Mouse (Mus musculus): Measurements from ENCODE around the gene Gm20390.
A peak's percentile ranks its signal among the peaks of the same experiment; 100 is the strongest.

Gene Gm20390

DNA sequence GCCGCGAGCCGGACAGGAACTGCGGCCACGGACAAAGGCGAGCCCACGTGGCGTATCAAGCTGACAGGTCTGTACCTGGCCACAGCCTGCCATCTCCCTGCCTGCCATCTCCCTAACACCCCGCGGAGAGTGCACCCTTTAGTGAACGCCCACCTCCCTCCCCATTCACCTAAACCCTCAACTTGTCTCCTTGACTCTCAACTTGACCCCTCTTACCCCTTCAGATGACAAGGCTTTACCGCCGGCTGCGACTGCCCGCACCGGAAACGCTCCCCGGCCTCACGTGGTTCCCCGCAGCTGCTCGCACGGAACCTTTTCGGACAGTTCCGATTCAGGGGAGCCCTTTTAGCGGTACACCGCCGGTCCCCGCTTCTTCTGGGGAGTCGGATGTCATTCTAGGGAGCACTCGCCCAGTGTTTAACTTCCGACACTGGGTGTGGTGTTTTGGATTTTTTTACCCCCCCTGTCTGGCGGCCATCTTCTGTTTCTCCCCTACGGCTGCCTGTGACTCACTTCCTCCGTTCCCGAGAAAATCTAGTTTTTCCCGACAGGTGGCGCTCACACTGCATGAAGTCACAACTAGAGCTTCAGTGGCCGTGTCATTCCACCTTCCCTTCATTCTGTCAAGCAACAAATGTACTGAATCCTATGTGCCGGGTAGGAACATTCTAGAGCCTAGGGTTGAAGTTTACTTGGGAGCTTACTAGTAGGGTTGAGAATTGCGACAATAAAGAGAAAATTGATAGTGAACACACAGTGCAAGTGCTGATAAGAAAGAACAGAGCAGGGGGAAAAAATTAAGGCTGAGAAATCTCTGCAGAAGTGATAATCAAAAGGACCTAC is at the start of gene Gm20390, which contains the start of gene Nme1:
Gene Gm20390, minus strand, starts transcription at position 289 of the 843 bp plus-strand sequence.
Gene Nme1, minus strand, starts transcription at position 517 of the 843 bp plus-strand sequence.
- DNase-seq = peak; percentile 97 to 99

DNA sequence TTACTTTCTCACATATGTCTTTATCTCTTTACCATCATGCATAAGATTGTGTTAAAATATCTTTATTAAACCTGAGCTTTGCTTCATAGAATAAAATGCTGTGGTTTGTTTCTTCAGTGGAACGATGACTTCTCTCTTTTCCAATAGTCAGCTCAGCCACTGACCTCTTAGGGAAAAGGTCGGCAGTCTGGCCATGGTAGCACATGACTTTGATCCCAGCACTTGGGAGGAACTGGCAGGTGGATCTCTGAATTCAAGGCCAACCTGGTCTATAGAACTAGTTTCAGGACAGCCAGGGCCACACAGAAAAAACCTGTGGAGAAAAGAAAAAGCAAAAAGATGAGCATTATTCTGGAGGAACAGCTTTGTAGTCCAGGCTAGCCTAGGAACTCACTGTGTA is 35.3 kb upstream of the Gm20390 start:
- DNase-seq = no peak

DNA sequence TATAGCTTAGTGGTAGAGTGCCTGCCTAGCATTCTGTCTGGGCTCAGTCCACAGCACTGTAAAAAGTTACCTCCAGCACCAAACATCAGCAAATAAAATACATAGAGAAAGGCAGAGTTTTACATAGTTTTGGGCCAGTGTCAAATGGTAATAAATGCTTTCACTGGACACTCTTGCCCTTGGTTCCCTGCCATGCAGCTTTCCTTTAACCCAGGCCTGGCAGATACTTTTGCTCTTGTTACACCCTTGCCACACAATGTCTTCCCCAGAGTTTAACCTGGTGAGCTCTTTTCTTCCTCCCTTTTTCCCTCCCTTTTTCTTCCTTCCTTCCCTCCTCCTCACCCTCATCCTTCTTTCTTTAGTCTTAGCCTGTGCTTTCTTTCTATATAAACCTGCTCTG is 31.2 kb upstream of the Gm20390 start:
- DNase-seq = no peak

DNA sequence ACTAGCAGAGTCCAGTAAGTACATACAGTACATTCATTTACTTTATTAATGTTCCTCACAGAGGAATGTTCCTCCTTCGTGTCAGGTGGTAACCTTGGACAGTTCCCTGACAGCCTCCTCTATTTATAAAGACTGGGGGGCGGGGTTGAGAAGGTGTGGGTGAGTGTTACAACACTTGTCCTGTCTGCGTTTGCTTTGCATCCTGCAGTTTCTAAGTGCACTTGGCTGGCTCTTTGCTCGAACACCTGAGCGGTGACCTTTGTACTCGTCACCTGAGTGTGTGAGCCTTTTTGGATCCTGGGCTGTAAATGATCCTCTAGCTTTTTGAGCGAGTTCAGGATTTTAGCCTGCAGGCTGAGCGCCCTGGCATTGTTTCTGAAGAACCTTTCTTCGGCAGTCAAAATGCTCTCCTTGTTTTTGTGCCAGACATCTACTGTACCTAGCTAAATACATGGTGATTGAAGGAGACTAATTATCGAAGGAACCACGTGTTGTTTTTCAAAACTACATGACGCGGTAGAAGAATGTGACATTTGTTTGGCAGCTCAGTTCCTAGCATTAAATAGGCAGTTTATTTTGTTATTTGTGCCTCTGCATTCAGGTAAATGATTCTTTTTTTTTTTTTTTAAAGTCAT is 29.2 kb upstream of the Gm20390 start:
- DNase-seq = peak; percentile 4 to 11

DNA sequence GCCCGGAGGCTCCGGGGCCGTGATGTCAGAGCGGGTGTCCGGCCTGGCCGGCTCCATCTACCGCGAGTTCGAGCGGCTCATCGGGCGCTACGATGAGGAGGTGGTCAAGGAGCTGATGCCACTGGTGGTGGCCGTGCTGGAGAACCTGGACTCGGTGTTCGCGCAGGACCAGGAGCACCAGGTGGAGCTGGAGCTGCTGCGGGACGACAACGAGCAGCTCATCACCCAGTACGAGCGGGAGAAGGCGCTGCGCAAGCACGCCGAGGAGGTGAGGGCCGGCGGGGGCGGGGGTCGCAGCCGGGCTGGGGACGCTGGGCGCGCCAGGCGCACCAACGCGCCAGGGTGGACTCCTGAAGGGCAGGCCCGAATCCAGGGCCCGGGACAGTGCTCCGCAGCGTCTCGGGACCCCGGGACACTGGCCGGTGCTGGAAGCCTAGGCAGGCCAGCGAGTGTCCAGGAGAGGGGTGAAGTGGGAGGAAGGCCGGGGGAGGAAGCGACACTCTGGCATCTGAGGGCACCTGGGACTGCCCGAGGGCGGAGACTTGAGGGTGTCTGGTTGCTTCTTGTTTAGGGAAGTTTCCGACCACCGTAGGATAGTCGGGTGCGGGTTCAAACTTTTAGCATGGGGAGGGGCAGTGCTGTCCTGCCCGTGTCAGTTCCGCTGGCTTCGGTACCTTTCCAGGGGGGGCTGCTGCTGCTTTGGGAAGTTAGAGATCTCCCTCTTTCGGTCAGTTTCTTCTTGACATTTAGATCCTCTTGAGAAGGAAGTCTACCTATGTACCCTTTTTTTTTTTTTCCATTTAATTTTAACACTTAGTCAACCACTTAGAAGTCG is 28.4 kb upstream of the Gm20390 start:
- peak in 1 of 2 experiments; percentile 55 for DNase-seq

DNA sequence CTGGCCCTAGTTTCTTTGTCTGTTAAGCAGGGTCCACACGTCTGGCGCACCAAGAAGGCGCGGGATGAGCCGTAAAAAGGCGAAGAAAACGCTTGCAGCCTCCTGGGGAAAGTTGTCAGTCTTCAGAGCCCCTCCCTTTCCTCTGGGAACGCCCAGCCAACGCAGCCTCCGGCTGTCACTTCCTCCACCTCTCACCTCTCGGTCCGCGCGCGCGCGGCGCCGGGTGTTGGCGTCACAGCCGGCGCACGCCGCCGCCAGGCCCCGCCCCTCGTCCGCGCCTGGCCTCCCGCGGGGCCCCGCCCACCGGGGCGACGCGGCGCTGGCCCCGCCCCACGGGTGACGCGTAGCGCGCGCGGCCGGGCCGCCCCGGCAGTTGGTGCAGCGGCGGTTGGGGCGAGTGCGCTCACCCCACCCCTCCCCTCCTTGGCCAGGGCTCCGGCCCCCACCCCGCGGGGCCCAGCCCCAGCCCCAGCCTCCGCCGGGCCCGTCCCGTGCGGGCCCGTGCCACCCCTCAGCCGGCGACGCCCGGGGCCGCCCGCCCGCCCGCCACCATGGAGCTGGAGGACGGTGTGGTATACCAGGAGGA is 27.7 kb upstream of the Gm20390 start, which contains the start of gene Spag9:
Gene Spag9, plus strand, starts transcription at position 372 of the 586 bp plus-strand sequence.
- DNase-seq = peak; percentile 89 to 94

DNA sequence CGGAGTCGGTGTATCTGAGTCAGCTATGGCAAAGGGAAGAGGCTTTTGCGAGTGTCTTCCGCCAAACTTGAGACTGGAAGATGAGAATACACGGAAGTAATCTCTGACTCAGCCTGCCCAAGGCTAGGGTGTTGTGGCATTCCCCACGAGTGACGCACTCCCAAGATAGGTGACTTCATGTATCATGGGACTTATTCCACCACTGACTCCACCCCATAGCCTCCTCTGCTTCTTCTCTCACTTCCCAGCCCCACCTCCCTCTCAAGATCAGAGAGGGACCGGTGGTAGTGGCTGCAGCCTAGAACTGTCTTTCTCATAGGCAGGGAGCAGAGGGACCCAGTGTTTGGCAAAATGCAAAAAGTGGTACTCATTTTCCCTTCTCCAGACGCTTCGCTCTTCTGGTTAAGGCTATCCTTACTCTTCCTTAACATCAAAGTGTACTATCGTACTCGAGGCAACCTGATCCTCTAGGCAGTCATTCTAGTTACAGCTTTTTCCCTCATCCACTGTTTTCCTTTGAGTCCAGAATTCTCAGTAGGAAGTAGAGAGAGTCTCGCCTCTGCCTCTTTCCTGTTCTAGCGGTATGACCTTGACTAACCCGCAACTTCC is 27.1 kb upstream of the Gm20390 start:
- DNase-seq = peak; percentile 67 to 72

DNA sequence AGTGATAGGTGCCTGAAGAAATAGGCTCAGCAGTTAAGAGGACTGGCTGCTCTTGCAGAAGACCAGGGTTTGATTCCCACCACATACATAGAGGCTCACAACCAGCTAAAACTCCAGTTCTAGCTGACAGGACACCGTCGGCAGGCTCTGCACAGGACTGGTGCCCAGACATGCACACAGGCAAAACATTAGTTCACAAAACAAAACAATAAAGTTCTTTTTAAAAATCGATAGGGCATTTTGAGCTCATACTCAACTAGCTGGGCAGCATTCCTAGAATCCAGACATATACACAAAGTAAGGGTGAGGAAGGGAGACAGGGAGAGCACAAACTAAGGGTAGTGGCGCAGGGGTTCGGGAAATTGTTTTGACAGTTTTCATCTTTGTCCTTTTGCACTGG is 26.4 kb upstream of the Gm20390 start:
- DNase-seq = peak in 1 of 2 experiments; percentile 10

DNA sequence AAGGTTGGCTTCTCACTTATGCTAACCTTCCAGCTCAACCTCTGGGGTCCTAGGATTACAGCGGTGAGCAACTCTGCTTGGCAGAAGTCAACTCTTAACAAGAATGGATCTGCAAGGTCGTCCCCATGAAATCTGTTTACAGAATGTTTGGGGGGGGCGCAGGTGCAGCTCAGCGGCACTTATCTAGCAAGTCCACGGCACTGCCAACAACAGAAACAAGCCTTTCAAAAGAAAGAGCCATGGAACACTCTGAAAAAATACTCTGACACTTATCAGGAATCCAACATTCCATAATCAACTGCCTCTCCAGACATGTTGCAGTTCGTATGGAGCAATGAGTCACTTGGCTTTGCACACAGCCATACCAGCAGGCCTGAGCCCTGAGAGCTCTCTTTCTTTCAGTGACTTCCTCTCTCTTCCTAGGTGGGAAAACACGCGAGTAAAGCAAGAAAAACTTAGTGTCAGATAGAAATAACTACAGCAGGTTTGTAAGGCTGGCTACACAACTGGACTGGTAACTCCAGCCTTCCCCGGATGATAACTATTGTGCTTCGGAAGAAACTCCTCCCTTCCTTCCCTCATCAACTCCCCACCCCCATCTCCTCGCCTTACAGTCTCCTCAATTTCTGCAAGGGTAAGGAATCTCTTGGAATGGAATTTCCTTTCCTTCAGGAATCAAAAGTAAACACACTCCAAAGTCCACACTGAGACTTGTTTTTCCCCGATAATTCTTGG is 20.4 kb upstream of the Gm20390 start:
- DNase-seq = no peak

DNA sequence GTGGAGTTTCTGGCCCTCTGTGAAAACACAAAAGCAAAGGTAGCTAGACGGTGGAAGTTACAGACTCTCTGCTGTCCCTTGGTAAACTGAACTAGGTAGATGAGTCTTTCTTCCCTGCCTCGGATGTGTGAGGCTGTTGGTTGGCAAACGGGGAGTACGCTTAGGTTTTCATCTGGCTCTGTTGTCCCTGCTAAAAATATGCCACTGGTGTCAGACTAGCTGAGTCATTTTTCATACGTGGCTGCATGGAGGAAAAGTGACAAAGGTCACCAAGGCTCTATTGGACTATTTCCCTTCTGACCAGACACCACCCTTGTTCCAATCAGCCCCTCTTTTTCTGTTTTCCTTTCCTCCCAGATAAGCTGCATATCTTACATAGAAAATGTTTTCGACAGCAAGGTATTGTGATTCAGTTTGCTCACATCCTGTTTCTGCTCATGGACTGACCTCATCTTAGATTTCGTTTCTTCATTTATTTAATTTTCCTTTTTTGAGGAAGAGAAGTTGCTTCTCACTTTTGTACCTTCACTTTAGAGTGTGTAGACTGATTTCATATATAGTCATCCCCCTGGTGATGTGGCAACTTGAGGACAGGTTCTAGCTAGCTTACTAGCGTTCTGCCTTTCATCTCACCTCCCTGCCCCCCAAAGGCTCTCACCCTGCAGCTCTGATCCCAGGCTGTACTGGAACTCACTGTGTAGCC is 19.7 kb upstream of the Gm20390 start:
- no peak for DNase-seq

DNA sequence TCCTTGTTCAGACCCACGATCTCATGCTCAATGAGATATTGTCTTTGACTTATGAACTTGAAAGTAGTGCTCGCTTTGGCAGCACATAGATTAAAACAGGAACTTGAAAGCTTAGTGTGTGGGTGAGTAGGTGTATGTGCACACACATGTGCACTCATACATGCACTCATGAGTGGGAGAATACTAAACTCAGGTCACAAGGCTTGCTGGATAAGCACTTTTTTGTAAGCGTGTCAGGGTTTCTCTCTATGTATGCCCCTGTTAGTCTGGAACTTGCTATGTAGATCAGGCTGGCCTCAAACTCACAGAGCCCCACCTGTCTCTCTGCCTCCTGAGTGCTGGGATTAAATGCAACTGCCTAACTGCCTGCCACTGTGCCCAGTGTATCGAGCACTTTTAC is 18.9 kb upstream of the Gm20390 start:
- DNase-seq = no peak

DNA sequence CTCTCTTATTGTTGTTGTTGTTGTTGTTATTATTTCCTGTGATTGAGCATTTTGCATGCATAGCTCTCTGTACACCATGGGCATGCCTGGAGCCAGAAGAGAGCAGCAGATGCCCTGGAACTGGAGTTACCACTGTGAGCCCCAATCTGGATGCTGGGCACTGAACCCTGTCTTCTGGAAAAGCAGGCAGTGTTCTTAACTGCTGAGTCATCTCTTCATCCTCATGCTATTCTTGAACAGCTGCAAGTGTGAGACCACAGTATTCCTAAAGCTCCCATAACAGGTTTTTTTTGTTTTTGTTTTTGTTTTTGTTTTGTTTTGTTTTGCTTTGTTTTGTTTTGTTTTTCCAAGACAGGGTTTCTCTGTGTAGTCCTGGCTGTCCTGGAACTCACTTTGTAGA is 18.2 kb upstream of the Gm20390 start:
- no peak for DNase-seq

DNA sequence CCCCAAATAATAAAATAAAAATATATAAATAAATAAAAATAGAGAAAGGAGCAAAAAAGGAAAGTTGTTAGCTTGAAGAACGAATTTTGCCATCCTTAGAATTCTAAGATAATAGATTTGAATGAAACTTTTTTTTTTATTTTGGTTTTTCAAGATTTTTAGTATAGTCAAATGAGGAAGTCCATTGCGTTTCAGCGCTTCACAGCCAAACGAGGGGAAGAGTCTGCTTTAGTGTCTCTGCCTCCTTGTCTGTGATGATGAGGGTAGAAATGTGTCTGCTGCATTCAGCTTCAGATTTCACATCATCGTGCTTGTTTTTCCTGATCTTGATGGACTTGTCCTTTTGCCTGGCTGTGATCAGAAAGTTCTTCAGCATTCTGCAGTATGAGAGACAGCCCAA is 17.2 kb upstream of the Gm20390 start:
- no peak for DNase-seq

DNA sequence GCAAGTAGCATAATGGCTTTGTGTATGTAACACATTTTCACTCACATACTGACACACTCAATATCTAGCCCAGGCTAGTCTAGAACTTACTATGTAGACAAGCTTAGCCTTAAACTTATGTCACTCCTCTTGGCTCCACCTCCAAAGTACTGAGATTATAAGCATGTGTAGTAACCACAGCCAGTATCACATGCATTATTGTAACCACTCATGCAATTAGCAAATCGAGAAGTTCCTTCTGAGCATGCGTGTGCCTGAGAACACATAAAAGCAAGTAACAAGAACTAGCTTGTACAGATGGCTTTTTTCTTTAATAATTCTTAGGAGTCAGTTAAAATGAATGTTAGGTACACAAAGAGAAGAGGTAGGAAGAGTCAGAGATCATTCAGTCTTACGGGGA is 16.5 kb upstream of the Gm20390 start:
- DNase-seq = no peak

DNA sequence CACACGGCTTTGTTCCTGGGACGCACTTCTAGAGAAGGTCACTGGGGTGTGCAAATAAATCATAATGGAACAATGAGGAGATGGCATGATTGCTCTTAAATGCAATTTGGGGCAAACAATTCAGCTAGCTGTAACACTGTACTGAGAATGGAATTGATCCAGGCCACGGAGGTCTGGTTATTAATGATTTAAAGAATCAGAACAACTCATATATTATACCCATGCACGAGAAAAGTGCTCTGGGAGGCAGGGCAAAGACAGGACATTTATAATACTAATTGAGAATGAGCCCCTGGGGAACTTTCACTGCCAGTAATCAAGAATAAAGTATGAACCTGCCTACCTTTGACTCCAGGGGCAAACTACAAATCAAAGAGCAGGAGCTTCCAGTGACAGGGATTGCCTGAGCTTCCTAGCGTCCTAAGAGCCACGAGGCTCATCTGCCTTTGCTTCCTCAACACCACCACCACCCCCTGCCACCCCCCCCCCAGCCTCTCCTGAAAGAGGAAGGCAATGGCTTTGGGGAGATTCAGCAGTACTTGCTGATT is 11.5 kb upstream of the Gm20390 start:
- DNase-seq = no peak

DNA sequence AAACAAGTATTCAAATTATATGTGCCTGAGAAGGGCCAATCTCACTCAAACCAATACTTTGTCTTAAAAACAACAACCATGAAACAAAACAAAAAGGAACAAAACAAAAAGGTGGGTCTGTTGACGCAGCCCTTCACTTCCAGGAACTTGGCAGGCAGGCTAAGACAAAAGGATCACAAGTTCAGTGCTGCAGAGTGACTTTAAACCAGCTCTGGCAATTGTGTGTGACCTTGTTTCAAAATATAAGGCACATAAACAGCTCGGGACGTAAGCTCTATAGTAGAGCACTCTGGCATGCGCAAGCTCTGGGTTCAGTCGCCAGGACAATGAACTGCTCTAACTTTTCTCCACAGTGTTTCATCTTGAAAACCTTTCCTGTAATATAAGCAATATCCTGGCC is 4.9 kb upstream of the Gm20390 start:
- no peak for DNase-seq

DNA sequence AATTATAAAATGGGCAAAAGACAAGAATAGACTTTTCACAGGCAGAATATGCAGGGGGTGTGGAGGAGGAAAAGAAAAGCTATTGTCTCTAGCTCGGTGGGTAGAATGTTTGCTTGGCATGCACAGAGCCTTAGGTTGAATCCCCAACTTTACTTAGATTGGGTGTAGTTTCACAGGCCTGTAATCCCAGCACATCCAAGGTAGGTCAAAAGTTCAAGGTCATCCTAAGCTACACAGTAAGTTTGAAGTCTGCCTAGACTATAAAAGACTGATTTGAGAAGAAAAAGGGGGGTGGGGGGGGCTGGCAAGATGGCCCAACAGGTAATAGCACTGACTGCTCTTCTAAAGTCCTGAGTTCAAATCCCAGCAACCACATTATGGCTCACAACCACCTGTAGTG is 1.7 kb upstream of the Gm20390 start:
- no peak for DNase-seq

DNA sequence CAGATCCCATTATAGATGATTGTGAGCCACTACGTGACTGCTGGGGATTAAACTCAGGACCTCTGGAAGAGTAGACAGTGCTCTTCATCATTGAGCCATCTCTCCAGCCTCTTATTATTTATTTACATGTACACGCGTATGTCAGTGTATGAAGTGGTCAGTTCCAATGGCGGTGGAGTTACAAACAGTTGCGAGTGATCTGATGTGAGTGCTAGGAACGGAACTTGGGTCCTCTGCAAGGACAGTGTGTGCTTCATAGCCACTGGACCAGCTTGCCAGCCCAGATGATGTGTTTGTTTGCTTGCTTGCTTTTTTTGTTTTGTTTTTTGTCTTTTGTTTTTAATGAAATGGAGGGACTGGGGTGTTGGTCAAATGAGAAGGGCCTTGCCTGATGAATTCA is 1.1 kb upstream of the Gm20390 start:
- no peak for DNase-seq

DNA sequence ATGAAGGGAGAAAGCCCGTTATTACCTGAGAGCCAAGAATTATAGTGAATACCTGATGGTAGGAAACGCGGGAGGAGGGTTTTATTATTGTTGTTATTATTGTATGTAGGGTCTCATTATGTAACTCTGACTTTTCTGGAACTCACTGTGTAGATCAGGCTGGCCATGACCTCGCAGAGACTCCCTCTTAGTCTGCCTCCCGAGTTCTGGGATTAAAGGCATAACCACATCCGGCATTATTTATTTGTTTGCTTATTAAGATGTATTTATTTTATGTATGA is 695 bp upstream of the Gm20390 start:
- DNase-seq = no peak

DNA sequence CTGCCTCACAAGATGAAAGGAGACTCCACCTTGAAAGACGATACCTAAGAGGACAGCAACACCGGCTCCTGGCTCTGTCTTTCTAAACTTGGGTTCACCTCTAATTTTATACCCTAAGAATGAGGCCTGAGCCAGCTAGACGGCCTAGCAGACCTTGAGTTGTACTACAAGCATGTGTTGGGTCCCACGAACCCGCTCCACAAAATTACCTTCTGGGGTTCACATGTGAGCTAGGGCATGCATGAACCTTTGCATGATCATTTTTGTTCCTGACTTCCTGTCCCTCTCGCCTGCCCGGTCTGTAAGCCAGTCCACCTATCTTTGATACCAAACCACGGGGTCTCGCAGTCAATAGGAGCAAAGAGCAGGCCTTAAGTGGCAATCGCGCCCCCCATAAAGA is 712 bp downstream of the Gm20390 start:
- DNase-seq = peak in 1 of 2 experiments; percentile 8

DNA sequence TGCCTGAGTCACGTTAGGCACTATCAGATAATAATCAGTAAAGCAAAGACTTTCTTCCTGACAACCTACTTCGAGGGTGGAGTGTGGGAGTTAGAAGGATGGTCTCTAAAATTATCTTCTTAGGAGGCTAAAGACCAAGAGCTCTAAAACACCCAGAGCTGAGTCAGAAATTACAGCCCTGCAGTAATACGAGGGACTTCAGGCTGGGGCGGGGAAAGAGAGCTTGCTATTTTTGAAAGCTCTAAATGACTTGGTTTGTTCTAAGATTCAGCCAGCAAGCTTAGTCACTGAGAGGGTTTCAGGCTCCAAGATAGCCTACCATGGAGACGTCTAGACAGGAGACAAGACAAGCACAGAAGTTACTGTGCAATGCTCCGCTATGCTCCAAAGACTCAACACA is 2.7 kb downstream of the Gm20390 start:
- no peak for DNase-seq
